Mouse (Mus musculus) bone marrow, adult 2 months (tissue): ENCODE measurements around the gene Hsd11b1. TPM values are rescaled to one million over a fixed set of nuclear protein-coding genes. Genes with fewer than 3 reads are reported as not detected.
A peak's percentile ranks its signal among the peaks of the same experiment; 100 is the strongest.

Experiments used
- H3K27ac ChIP-seq: fragments of 200-500 bp; 2 replicates; pipeline ENCODE4 v1.5.1; 2012; ENCODE audit warnings: low read depth, mild to moderate bottlenecking, control low read depth, inconsistent platforms, low read length; ENCODE audit not compliant: control insufficient read depth, poor library complexity, insufficient read depth
- H3K4me1 ChIP-seq: fragments of 200-500 bp; 2 replicates; pipeline ENCODE4 v1.6.1; 2011; ENCODE audit warnings: low read length; ENCODE audit not compliant: control insufficient read depth, insufficient read depth
- H3K4me3 ChIP-seq: fragments of 200-500 bp; replicated peaks from 2 replicates; pipeline ENCODE3; 2011; ENCODE audit warnings: mild to moderate bottlenecking, low read depth, low read length, control low read depth; ENCODE audit not compliant: control insufficient read depth
- CTCF ChIP-seq: fragments of 200-500 bp; IDR thresholded peaks from 2 replicates; pipeline ENCODE4 v1.5.1; 2011; ENCODE audit warnings: low read length, control low read depth; ENCODE audit not compliant: control insufficient read depth, insufficient read depth
- POLR2A ChIP-seq: fragments of 200-500 bp; IDR thresholded peaks from 2 replicates; pipeline ENCODE4 v1.6.1; 2011; ENCODE audit warnings: low read depth, mild to moderate bottlenecking, control low read depth, low read length, borderline replicate concordance; ENCODE audit not compliant: control insufficient read depth
- WGBS: fragments of 180-500 bp; shearing (Covaris S2); methylation state at CpG from one replicate; pipeline ENCODE4 v1.1.7; 2018; 5-methylcytosine and 5-hydroxymethylcytosine counted together
- polyA plus RNA-seq: library from polyadenylated mRNA; stranded (reverse); fragments of >200 nt; gene quantifications from 2 replicates; pipeline ENCODE4 v1.2.4, GENCODE M21; 2011; ENCODE audit warnings: low replicate concordance; ENCODE audit not compliant: missing spikeins, insufficient read depth, insufficient read length

Hsd11b1 gene
- polyA plus RNA-seq, 1 experiment: 20.6 TPM

- peaks cover 4% of the 10 kb centered on the region for H3K4me1 ChIP-seq
- H3K27ac ChIP-seq: no peak overlapping the region
- no peak for TF ChIP-seq POLR2A
- TF ChIP-seq CTCF: no peak
- WGBS: 72% methylated on average over 10 of the region's 10 CpGs
- H3K4me3 ChIP-seq: no peak overlapping the region
These were observed 20.2 kb downstream of the Hsd11b1 start for GRCm38 (mm10) chr1:193243571-193244193.

GRCm38 (mm10) chr1:193242863-193243262 lies 21.0 kb downstream of the Hsd11b1 start:
- TF ChIP-seq CTCF (no peak), POLR2A (no peak)
- Histone ChIP-seq H3K27ac (peak overlapping the region; percentile 69), H3K4me1 (peaks cover 4% of the 10 kb centered on the region), H3K4me3 (no peak overlapping the region)
- WGBS: 8% methylated on average over 4 of the region's 4 CpGs

- peaks cover 4% of the 10 kb centered on the region for H3K4me1 ChIP-seq
- WGBS: 32% methylated on average over 8 of the region's 8 CpGs
- no peak overlapping the region for H3K4me3 ChIP-seq
- TF ChIP-seq CTCF: no peak
- no peak for TF ChIP-seq POLR2A
- no peak overlapping the region; the same call in 1 of the 2 replicates for H3K27ac ChIP-seq
These were observed 21.6 kb downstream of the Hsd11b1 start for GRCm38 (mm10) chr1:193242238-193242637.

DNA sequence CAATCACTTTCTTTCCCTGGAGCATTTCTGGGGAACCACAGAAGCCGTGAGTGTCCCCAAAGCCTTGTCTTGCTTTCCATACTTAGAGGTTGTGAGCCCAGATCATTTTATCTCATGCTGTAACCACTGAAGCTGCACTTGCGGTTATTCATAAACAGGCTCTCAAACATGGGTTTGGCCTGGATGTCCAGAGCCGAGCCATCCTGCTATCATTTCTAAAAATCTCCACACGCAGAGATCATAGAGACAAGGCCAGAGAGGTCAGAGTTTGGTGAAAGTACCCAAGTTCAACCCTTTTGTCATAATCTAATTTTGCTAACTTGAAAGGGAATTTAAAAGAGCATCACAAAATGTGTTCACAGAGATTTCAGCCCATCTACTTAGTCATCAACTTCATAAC lies 22.4 kb downstream of the Hsd11b1 start:
- H3K4me3 ChIP-seq: no peak overlapping the region
- H3K27ac ChIP-seq: no peak overlapping the region
- WGBS: 74% methylated on average over 4 of the region's 4 CpGs
- H3K4me1 ChIP-seq: peaks cover 4% of the 10 kb centered on the region
- TF ChIP-seq CTCF (no peak), POLR2A (no peak)

DNA sequence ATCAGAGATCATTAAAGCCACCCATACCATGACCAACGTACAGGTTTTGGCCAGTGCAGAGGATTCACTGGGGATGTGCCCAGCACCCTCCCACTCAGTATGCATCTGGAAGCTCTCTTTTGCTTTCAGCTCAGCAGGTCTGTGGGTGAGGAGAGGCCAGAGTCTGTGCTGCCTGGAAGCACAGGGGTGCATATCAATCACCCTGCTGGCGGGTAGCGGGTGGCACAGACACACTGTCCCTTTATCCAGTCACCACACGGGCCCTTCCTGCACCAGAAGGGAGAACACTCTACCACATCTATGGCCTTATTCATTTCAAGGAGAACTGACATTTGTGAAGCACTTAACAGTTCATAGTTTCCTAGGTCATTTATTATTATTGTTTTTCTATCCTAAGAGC lies 25.4 kb downstream of the Hsd11b1 start:
- H3K4me3 ChIP-seq: no peak overlapping the region
- H3K4me1 ChIP-seq: peaks cover 4% of the 10 kb centered on the region
- TF ChIP-seq CTCF: no peak
- no peak for TF ChIP-seq POLR2A
- WGBS: 79% methylated on average over 4 of the region's 4 CpGs
- no peak overlapping the region for H3K27ac ChIP-seq

- Histone ChIP-seq H3K4me1 (peaks cover 1% of the 10 kb centered on the region; the same call in 1 of the 2 replicates), H3K4me3 (no peak overlapping the region), H3K27ac (no peak overlapping the region)
- WGBS: 74% methylated on average over 7 of the region's 7 CpGs
- TF ChIP-seq CTCF (no peak), POLR2A (no peak)
These were observed 28.9 kb downstream of the Hsd11b1 start for GRCm38 (mm10) chr1:193234930-193235329.

DNA sequence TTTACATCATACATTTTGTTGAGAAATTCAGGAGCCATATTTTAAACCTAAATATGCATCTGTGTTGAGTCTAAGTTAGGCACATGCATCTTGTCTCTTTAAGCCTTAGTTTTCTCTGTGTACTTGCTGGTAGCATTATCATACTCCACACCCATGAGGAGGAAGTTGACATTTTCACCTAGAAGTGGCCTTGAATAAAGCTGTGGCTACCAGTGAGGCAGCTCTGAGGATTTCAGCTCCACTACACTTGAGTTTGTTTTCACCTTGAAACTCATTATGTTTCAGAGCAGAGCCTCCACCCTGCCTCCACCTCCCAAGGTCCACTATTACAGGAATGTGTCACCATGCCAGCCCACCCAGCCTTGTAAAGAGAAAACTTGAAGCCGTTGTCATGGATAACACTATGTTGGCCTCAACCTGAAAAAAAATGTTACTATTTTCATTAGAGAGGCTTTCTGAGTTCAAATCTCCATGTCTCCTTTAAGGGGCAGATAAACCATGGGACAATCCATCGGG lies 29.7 kb downstream of the Hsd11b1 start:
- H3K4me1 ChIP-seq: peaks cover 1% of the 10 kb centered on the region; the same call in 1 of the 2 replicates
- H3K27ac ChIP-seq: peak overlapping the region; percentile 49; the same call in 1 of the 2 replicates
- 83% methylated on average over 2 of the region's 2 CpGs for WGBS
- H3K4me3 ChIP-seq: no peak overlapping the region
- no peak for TF ChIP-seq POLR2A
- no peak for TF ChIP-seq CTCF

DNA sequence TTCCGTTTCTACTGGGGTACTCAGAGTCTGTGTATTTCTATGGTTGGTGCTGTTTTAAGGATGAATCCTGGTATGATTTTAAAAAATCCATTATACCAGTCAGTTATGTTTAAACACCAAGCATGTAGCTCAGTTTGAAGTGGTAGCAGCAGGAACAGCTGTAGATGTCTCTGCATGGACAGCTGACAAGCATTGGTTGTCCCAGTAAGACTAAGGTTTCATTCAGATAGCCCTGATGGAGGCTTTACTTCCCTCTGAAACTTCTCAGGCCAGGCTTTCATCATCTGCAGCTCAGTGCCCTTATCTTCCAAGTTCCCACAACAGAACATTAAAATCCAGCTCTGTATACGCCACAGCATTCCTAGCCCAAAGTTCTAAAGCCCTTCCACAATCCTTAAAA lies 31.1 kb downstream of the Hsd11b1 start:
- TF ChIP-seq CTCF: no peak
- WGBS: 69% methylated on average over 2 of the region's 2 CpGs
- H3K4me1 ChIP-seq: peaks cover 1% of the 10 kb centered on the region; the same call in 1 of the 2 replicates
- no peak overlapping the region for H3K4me3 ChIP-seq
- no peak overlapping the region for H3K27ac ChIP-seq
